Mouse (Mus musculus): Measurements from ENCODE around the gene Hcn2. TPM values are rescaled to one million over a fixed set of nuclear protein-coding genes. Genes with fewer than 3 reads are reported as not detected.
A peak's percentile ranks its signal among the peaks of the same experiment; 100 is the strongest.

Hcn2 gene
- polyA plus RNA-seq, 1 experiment from 2014 or later: 0.04 TPM

DNA sequence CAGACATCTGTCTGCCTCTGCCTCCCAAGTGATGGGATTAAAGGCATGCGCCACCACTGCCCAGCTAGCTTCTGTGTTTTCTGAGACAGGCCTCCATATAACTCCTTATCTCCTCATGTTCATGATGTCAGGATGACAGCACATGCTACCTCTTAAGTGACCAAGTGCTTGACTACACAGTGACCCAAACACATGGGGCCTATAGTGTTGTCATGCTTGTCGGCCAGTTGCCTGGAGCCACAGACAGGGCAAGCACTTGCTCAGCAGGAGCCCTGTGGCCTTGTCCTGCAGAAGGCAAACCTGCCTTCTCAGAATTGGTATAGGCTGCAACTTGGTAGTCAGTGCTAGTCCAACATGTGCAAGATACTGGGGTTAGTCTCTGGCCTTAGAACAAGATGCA, 30.2 kb upstream of the Hcn2 start:
- Histone ChIP-seq H3K27me3 (ENCODE audit: insufficient read depth, low read length) (no peaks in the 10 kb centered on the region), H3K9ac (replicated peaks) (no peak overlapping the region), H3K4me2 (ENCODE audit: low read depth, low read length) (no peak overlapping the region), H3K4me3 (ENCODE audit: low read depth, low read length) (no peak overlapping the region), H3K9me3 (ENCODE audit: low read length) (no peaks in the 10 kb centered on the region), H3K27ac (ENCODE audit: low read depth) (no peak overlapping the region), H3K36me3 (replicated peaks; ENCODE audit: insufficient read depth, low read length) (peaks cover 49% of the 10 kb centered on the region), H3K4me1 (ENCODE audit: insufficient read depth) (peaks cover 22% of the 10 kb centered on the region)
- ATAC-seq (no peak), DNase-seq (no peak)
- TF ChIP-seq CTCF (IDR thresholded peaks at IDR 0.05; ENCODE audit: low read depth): no peak
- no peak for TF ChIP-seq EP300 (IDR thresholded peaks at IDR 0.05; ENCODE audit: low read depth)
- 83% methylated on average over 2 of the region's 2 CpGs for WGBS (ENCODE audit: insufficient replicate concordance)

DNA sequence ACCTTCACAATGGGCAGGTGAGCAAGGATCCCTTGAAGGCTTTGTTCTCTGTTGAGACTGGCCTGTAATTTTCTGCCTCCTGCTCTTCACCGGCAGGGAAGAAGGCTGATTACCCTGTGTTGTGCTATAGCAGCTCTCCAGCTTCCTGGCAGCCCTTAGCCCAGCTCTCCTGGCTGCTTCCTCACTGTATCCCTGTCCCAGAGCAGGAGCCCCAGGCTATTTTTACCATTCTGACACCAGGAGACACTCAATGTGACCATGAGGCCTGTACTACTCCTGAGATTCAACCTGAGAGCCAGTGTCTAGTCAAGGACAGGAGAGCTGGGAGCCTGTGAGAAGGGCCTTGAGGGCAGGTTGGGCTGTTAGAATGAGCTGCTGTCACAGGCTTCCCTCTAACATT, 29.7 kb upstream of the Hcn2 start:
- Histone ChIP-seq H3K4me1 (ENCODE audit: insufficient read depth) (peaks cover 19% of the 10 kb centered on the region), H3K4me2 (ENCODE audit: low read depth, low read length) (no peak overlapping the region), H3K9me3 (ENCODE audit: low read length) (no peaks in the 10 kb centered on the region), H3K36me3 (replicated peaks; ENCODE audit: insufficient read depth, low read length) (peaks cover 49% of the 10 kb centered on the region), H3K4me3 (ENCODE audit: low read depth, low read length) (no peak overlapping the region), H3K9ac (replicated peaks) (no peak overlapping the region), H3K27ac (ENCODE audit: low read depth) (no peak overlapping the region), H3K27me3 (ENCODE audit: insufficient read depth, low read length) (no peaks in the 10 kb centered on the region)
- TF ChIP-seq EP300 (IDR thresholded peaks at IDR 0.05; ENCODE audit: low read depth) (no peak), CTCF (IDR thresholded peaks at IDR 0.05; ENCODE audit: low read depth) (no peak)
- WGBS (ENCODE audit: insufficient replicate concordance): 100% methylated on average over 1 of the region's 1 CpGs
- DNase-seq: no peak
- no peak for ATAC-seq

DNA sequence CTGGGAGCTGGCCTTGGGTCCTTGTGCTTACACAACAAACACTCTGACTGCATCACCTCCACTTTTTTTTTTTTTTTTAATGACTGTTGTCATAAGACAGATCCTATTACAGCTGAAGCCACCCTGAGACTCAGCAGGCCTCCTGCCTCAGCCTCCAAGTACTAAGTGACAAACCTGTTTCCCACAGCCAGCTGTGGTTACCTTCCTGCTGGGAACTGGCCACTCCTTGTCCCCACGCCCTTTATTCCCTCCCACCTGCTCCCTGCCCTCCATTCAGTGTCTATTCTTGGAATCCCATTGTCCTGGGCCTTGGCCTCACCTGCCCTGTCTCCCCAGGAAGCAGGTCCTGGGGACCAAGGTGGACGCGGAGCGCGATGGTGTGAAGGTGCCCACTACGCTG, 28.9 kb upstream of the Hcn2 start:
- Histone ChIP-seq H3K4me2 (ENCODE audit: low read depth, low read length) (no peak overlapping the region), H3K27me3 (ENCODE audit: insufficient read depth, low read length) (no peaks in the 10 kb centered on the region), H3K36me3 (replicated peaks; ENCODE audit: insufficient read depth, low read length) (peaks cover 49% of the 10 kb centered on the region), H3K9ac (replicated peaks) (no peak overlapping the region), H3K9me3 (ENCODE audit: low read length) (no peaks in the 10 kb centered on the region), H3K4me3 (ENCODE audit: low read depth, low read length) (no peak overlapping the region), H3K4me1 (ENCODE audit: insufficient read depth) (peaks cover 19% of the 10 kb centered on the region), H3K27ac (ENCODE audit: low read depth) (no peak overlapping the region)
- no peak for TF ChIP-seq CTCF (IDR thresholded peaks at IDR 0.05; ENCODE audit: low read depth)
- TF ChIP-seq EP300 (IDR thresholded peaks at IDR 0.05; ENCODE audit: low read depth): no peak
- ATAC-seq: no peak
- 97% methylated on average over 6 of the region's 6 CpGs for WGBS (ENCODE audit: insufficient replicate concordance)
- no peak for DNase-seq

DNA sequence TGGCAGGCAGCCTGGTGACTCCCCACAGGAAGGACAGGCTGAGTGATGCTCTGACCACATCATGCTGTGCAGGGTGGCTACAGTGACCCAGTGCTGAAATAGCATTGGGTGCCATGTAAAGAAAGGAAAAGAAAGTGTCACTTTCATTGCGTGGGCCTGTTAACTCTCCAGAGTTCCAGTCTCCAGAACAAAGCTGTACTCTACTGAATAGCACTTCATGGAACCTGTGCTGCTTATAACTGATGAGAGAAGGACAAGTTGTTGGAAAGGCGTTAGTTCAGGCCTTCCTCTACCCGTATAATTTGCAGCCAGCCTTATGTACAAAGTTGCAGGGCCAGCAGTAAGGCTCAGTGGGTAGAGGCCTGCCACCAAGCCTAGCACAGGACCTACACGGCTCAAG, 27.7 kb upstream of the Hcn2 start, which contains the start of gene Gzmm:
Gene Gzmm (plus strand): TSS at position 301 of the 400 bp plus-strand sequence.
- Histone ChIP-seq H3K27ac (ENCODE audit: low read depth) (no peak within 1 kb of the TSS), H3K4me3 (ENCODE audit: low read depth, low read length) (no peak within 1 kb of the TSS), H3K9ac (replicated peaks) (no peak within 1 kb of the TSS), H3K4me1 (ENCODE audit: insufficient read depth) (peaks cover 10% of the 10 kb centered on the region), H3K9me3 (ENCODE audit: low read length) (no peaks in the 10 kb centered on the region), H3K4me2 (ENCODE audit: low read depth, low read length) (no peak within 1 kb of the TSS), H3K36me3 (replicated peaks; ENCODE audit: insufficient read depth, low read length) (peaks cover 49% of the 10 kb centered on the region), H3K27me3 (ENCODE audit: insufficient read depth, low read length) (no peaks in the 10 kb centered on the region)
- no peak for DNase-seq
- WGBS (ENCODE audit: insufficient replicate concordance): 85% methylated on average over 4 of the region's 4 CpGs
- 0 out of 2 replicates have a peak, but pooled peaks have one; percentile 16 for ATAC-seq
- TF ChIP-seq EP300 (IDR thresholded peaks at IDR 0.05; ENCODE audit: low read depth) (no peak), CTCF (IDR thresholded peaks at IDR 0.05; ENCODE audit: low read depth) (no peak)

DNA sequence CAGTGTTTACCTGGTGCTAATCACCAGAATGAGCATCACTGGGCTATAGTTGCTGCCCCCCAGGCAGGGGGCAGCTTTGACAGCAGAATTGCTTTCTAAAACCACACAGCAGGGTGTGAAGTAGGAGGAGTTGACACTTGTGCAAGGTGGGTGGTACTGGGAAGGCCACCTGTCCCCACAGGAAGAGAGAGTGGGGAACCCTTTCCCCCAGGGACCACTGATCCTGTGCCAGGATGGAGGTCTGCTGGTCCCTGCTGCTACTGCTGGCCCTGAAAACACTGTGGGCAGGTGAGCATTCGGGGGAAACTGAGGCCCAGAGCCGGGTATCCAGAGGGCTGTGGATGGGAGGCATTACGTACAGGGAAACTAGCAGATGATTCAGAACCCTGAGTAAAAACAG, 27.3 kb upstream of the Hcn2 start:
- H3K9me3 ChIP-seq (ENCODE audit: low read length): no peaks in the 10 kb centered on the region
- H3K4me2 ChIP-seq (ENCODE audit: low read depth, low read length): no peak overlapping the region
- no peak for TF ChIP-seq EP300 (IDR thresholded peaks at IDR 0.05; ENCODE audit: low read depth)
- no peak for TF ChIP-seq CTCF (IDR thresholded peaks at IDR 0.05; ENCODE audit: low read depth)
- peaks cover 49% of the 10 kb centered on the region for H3K36me3 ChIP-seq (replicated peaks; ENCODE audit: insufficient read depth, low read length)
- no peaks in the 10 kb centered on the region for H3K27me3 ChIP-seq (ENCODE audit: insufficient read depth, low read length)
- DNase-seq (no peak), ATAC-seq (no peak)
- no peak overlapping the region for H3K9ac ChIP-seq (replicated peaks)
- H3K4me3 ChIP-seq (ENCODE audit: low read depth, low read length): no peak overlapping the region
- H3K27ac ChIP-seq (ENCODE audit: low read depth): no peak overlapping the region
- peaks cover 6% of the 10 kb centered on the region for H3K4me1 ChIP-seq (ENCODE audit: insufficient read depth)
- WGBS (ENCODE audit: insufficient replicate concordance): 84% methylated on average over 3 of the region's 3 CpGs

DNA sequence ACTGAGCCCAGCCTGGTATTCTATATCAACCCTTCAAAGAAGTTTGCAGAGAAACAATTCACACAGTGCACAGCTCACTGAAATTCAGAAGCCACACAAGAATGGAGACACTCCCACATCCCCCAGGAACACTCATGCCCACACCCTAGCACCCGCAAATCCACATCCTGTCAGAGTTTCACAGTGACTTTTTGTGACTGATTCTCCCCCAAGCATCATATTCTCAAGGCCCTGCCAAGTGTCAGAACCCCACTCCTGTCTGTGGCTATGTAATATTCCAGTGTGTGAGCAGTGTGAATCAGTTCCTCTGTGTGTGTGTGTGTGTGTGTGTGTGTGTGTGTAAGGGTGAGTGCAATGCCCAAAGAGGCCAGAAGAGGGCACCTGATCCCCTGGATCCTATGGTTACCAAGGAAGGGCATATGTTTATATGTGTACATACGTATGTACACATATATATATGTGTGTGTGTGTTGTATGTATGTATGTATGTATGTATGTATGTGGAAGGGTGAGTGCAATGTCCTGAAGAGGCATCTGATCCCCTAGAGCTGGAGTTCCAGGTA, 24.4 kb upstream of the Hcn2 start:
- peaks cover 23% of the 10 kb centered on the region for H3K36me3 ChIP-seq (replicated peaks; ENCODE audit: insufficient read depth, low read length)
- no peak for DNase-seq
- H3K27me3 ChIP-seq (ENCODE audit: insufficient read depth, low read length): no peaks in the 10 kb centered on the region
- no peak overlapping the region for H3K4me2 ChIP-seq (ENCODE audit: low read depth, low read length)
- H3K9ac ChIP-seq (replicated peaks): no peak overlapping the region
- no peak for TF ChIP-seq EP300 (IDR thresholded peaks at IDR 0.05; ENCODE audit: low read depth)
- TF ChIP-seq CTCF (IDR thresholded peaks at IDR 0.05; ENCODE audit: low read depth): peak; percentile 51
- peaks cover 14% of the 10 kb centered on the region for H3K4me1 ChIP-seq (ENCODE audit: insufficient read depth)
- 94% methylated on average over 2 of the region's 2 CpGs for WGBS (ENCODE audit: insufficient replicate concordance)
- no peak overlapping the region for H3K4me3 ChIP-seq (ENCODE audit: low read depth, low read length)
- no peaks in the 10 kb centered on the region for H3K9me3 ChIP-seq (ENCODE audit: low read length)
- no peak for ATAC-seq
- no peak overlapping the region for H3K27ac ChIP-seq (ENCODE audit: low read depth)

Measured in liver, postnatal 0 days (tissue).